Mouse (Mus musculus): ENCODE measurements around the gene Zfp131. TPM values are rescaled to one million over a fixed set of nuclear protein-coding genes. Genes with fewer than 3 reads are reported as not detected.
A peak's percentile ranks its signal among the peaks of the same experiment; 100 is the strongest.
"Not testable (repeated sequence)": the region's sequence is repeated elsewhere in the genome, so short reads cannot be mapped to it uniquely, and the experiment has no call there.

Gene Zfp131
- 41.6 and 45.1 TPM in 2 replicates for polyA plus RNA-seq (2016; fragmentation: Nextera tagmentation; extraction: Ambion mirVana)

- peak within 1 kb of the TSS; percentile 86 for H3K4me3 ChIP-seq
- peaks cover 30% of the 10 kb centered on the region for H3K36me3 ChIP-seq
- WGBS = under 1% methylated on average over 82 of the region's 86 CpGs
- peak within 1 kb of the TSS; percentile 98 for H3K27ac ChIP-seq
- no peaks in the 10 kb centered on the region for H3K9me3 ChIP-seq (replicated peaks)
- peak; percentile 98 for DNase-seq (ENCODE audit: low spot score)
- H3K4me1 ChIP-seq = peaks cover 14% of the 10 kb centered on the region
- no peaks in the 10 kb centered on the region for H3K27me3 ChIP-seq (ENCODE audit: low read depth, poor library complexity, severe bottlenecking)
Observed at GRCm38 (mm10) chr13:119790761-119791579, at the start of gene Zfp131. TSS of gene Zfp131 (minus strand) at chr13:119790889.

- 21% methylated on average over 6 of the region's 6 CpGs for WGBS
- not testable (repeated sequence) for H3K4me3 ChIP-seq; H3K4me1 ChIP-seq; H3K27ac ChIP-seq; H3K36me3 ChIP-seq; H3K9me3 ChIP-seq (replicated peaks); DNase-seq (ENCODE audit: low spot score)
- H3K27me3 ChIP-seq (ENCODE audit: low read depth, poor library complexity, severe bottlenecking) = peaks cover 19% of the 10 kb centered on the region
Observed at GRCm38 (mm10) chr13:119839982-119840381, 49.3 kb upstream of the Zfp131 start.

GRCm38 (mm10) chr13:119837719-119838337 lies 47.1 kb upstream of the Zfp131 start:
- not testable (repeated sequence) for H3K27ac ChIP-seq; H3K4me1 ChIP-seq; H3K9me3 ChIP-seq (replicated peaks); H3K4me3 ChIP-seq; H3K36me3 ChIP-seq
- peaks cover 19% of the 10 kb centered on the region for H3K27me3 ChIP-seq (ENCODE audit: low read depth, poor library complexity, severe bottlenecking)
- peak; percentile 55 for DNase-seq (ENCODE audit: low spot score)
- WGBS = 6% methylated on average over 14 of the region's 23 CpGs

GRCm38 (mm10) chr13:119836324-119836811 lies 45.7 kb upstream of the Zfp131 start:
- peak; percentile 48 for DNase-seq (ENCODE audit: low spot score)
- 0 out of 2 replicates have a peak overlapping the region, but pooled peaks have one; percentile 10 for H3K4me3 ChIP-seq
- H3K9me3 ChIP-seq (replicated peaks); H3K4me1 ChIP-seq; H3K27ac ChIP-seq; H3K36me3 ChIP-seq: not testable (repeated sequence)
- peaks cover 19% of the 10 kb centered on the region for H3K27me3 ChIP-seq (ENCODE audit: low read depth, poor library complexity, severe bottlenecking)
- WGBS = 16% methylated on average over 23 of the region's 23 CpGs

- 15% methylated on average over 17 of the region's 25 CpGs for WGBS
- H3K4me1 ChIP-seq; H3K27ac ChIP-seq; H3K36me3 ChIP-seq; H3K9me3 ChIP-seq (replicated peaks): not testable (repeated sequence)
- H3K27me3 ChIP-seq (ENCODE audit: low read depth, poor library complexity, severe bottlenecking) = peaks cover 19% of the 10 kb centered on the region
- DNase-seq (ENCODE audit: low spot score) = peak; percentile 39
- H3K4me3 ChIP-seq = 0 out of 2 replicates have a peak within 1 kb of the TSS, but pooled peaks have one; percentile 10
Observed at GRCm38 (mm10) chr13:119835320-119836056, 44.8 kb upstream of the Zfp131 start, which contains the start of gene D13Ertd608e. TSS of gene D13Ertd608e (plus strand) at chr13:119836006.

- H3K9me3 ChIP-seq (replicated peaks); H3K4me1 ChIP-seq; H3K27me3 ChIP-seq (ENCODE audit: low read depth, poor library complexity, severe bottlenecking); H3K4me3 ChIP-seq; DNase-seq (ENCODE audit: low spot score); H3K36me3 ChIP-seq; H3K27ac ChIP-seq: not testable (repeated sequence)
Observed at GRCm38 (mm10) chr13:119830116-119830515, 39.4 kb upstream of the Zfp131 start, which contains the start of gene AF067063. TSS of gene AF067063 (minus strand) at chr13:119830216.

GRCm38 (mm10) chr13:119817579-119818206 lies 27.0 kb upstream of the Zfp131 start:
- DNase-seq (ENCODE audit: low spot score) = no peak
- Histone ChIP-seq H3K36me3 (no peaks in the 10 kb centered on the region), H3K4me3 (no peak overlapping the region), H3K27ac (no peak overlapping the region), H3K4me1 (no peaks in the 10 kb centered on the region), H3K27me3 (ENCODE audit: low read depth, poor library complexity, severe bottlenecking) (no peaks in the 10 kb centered on the region), H3K9me3 (replicated peaks) (no peaks in the 10 kb centered on the region)
- 33% methylated on average over 2 of the region's 2 CpGs for WGBS

GRCm38 (mm10) chr13:119816798-119817197 lies 26.1 kb upstream of the Zfp131 start:
- H3K4me3 ChIP-seq = no peak overlapping the region
- H3K4me1 ChIP-seq = no peaks in the 10 kb centered on the region
- no peaks in the 10 kb centered on the region for H3K27me3 ChIP-seq (ENCODE audit: low read depth, poor library complexity, severe bottlenecking)
- no peaks in the 10 kb centered on the region for H3K9me3 ChIP-seq (replicated peaks)
- WGBS = 75% methylated on average over 8 of the region's 8 CpGs
- DNase-seq (ENCODE audit: low spot score) = no peak
- H3K27ac ChIP-seq = no peak overlapping the region
- no peaks in the 10 kb centered on the region for H3K36me3 ChIP-seq

- DNase-seq (ENCODE audit: low spot score) = no peak
- Histone ChIP-seq H3K4me3 (no peak overlapping the region), H3K36me3 (no peaks in the 10 kb centered on the region), H3K27me3 (ENCODE audit: low read depth, poor library complexity, severe bottlenecking) (no peaks in the 10 kb centered on the region), H3K9me3 (replicated peaks) (no peaks in the 10 kb centered on the region), H3K27ac (no peak overlapping the region), H3K4me1 (no peaks in the 10 kb centered on the region)
- WGBS = 88% methylated on average over 9 of the region's 9 CpGs
Observed at GRCm38 (mm10) chr13:119810031-119810430, 19.3 kb upstream of the Zfp131 start.

- no peaks in the 10 kb centered on the region for H3K36me3 ChIP-seq
- H3K9me3 ChIP-seq (replicated peaks) = no peaks in the 10 kb centered on the region
- H3K4me3 ChIP-seq = no peak overlapping the region
- H3K27ac ChIP-seq = no peak overlapping the region
- H3K4me1 ChIP-seq = no peaks in the 10 kb centered on the region
- 79% methylated on average over 2 of the region's 2 CpGs for WGBS
- H3K27me3 ChIP-seq (ENCODE audit: low read depth, poor library complexity, severe bottlenecking) = no peaks in the 10 kb centered on the region
- DNase-seq (ENCODE audit: low spot score) = no peak
Observed at GRCm38 (mm10) chr13:119808937-119809336, 18.2 kb upstream of the Zfp131 start.

GRCm38 (mm10) chr13:119797656-119798055 lies 7.0 kb upstream of the Zfp131 start:
- no peak for DNase-seq (ENCODE audit: low spot score)
- no peaks in the 10 kb centered on the region for H3K36me3 ChIP-seq
- WGBS = 75% methylated on average over 4 of the region's 4 CpGs

GRCm38 (mm10) chr13:119792791-119793404 lies 2.2 kb upstream of the Zfp131 start:
- peaks cover 14% of the 10 kb centered on the region for H3K4me1 ChIP-seq
- 87% methylated on average over 5 of the region's 5 CpGs for WGBS
- no peak for DNase-seq (ENCODE audit: low spot score)
- no peaks in the 10 kb centered on the region for H3K9me3 ChIP-seq (replicated peaks)
- H3K27me3 ChIP-seq (ENCODE audit: low read depth, poor library complexity, severe bottlenecking) = no peaks in the 10 kb centered on the region
- peaks cover 13% of the 10 kb centered on the region for H3K36me3 ChIP-seq
- no peak overlapping the region for H3K4me3 ChIP-seq
- H3K27ac ChIP-seq = no peak overlapping the region

More at GRCm38 (mm10) chr13:119797656-119798055, 7.0 kb upstream of the Zfp131 start:
- H3K4me3 ChIP-seq = no peak overlapping the region
- H3K27me3 ChIP-seq (ENCODE audit: low read depth, poor library complexity, severe bottlenecking) = no peaks in the 10 kb centered on the region
- H3K4me1 ChIP-seq = no peaks in the 10 kb centered on the region
- H3K27ac ChIP-seq = no peak overlapping the region
- H3K9me3 ChIP-seq (replicated peaks) = no peaks in the 10 kb centered on the region

Data from limb, embryonic 10.5 days (tissue).